Mouse (Mus musculus) megakaryocyte progenitor cell, adult 5-6 weeks (primary cell): ENCODE results near the gene Avpi1. TPM values are rescaled to one million over a fixed set of nuclear protein-coding genes. Genes with fewer than 3 reads are reported as not detected.

Experiments used
- ATAC-seq: replicated peaks from 2 replicates; pipeline ENCODE4 v1.8.0; 2016; ENCODE audit warnings: mild to moderate bottlenecking, moderate TSS enrichment, inconsistent platforms; ENCODE audit not compliant: poor library complexity
- total RNA-seq, 2 experiments: library from RNA; stranded (forward) in 1 of 2; stranded (reverse) in 1 of 2; fragments of 157-497, 149-512 nt in 1 of 2; fragments of 200-1000 nt in 1 of 2; gene quantifications; 2 replicates each; pipeline versions ENCODE4 v1.2.3 to v1.2.4; 2015 to 2017

Avpi1 gene
- total RNA-seq, 2 experiments from 2014 or later = 4.9 to 7.3 TPM

- ATAC-seq = no peak
These were observed 16.4 kb upstream of the Avpi1 start for GRCm38 (mm10) chr19:42145210-42145609.

GRCm38 (mm10) chr19:42144541-42145167 lies 15.8 kb upstream of the Avpi1 start:
- ATAC-seq = peak; percentile 40; the same call in 1 of the 2 replicates

DNA sequence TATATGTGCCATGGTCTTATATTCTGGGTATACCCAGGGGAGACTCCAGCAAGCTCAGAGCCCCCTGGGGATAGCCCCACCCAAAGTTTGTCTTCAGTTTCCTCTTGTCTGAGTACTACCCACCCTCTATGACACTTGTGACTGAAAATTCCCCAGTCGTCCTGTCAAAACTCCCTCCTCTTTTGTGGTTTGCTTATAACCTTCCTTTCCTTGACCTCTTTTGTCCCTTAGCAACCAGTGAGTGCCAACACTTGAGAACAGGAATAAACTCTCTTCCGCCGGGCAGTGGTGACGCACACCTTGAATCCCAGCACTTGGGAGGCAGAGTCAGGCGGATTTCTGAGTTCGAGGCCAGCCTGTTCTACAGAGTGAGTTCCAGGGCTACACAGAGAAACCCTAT lies 15.2 kb upstream of the Avpi1 start:
- ATAC-seq = no peak

- ATAC-seq = no peak
These were observed 13.9 kb upstream of the Avpi1 start for GRCm38 (mm10) chr19:42142757-42143156.

DNA sequence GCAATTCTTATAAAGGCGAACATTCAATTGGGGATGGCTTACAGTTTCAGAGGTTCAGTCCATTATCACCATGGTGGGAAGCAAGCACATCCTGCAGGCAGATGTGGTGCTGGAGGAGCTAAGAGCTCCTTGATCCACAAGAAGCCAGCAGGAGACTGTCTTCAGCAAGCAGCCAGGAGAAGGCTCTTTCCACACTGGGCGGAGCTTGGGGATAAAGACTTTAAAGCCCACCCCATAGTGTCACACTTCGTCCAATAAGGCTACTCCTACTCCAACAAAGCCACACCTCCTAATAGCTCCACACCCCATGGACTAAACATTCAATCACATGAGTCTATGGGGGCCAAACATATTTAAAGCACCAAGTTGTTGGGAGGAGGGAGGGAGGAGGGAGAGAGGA lies 13.1 kb upstream of the Avpi1 start:
- ATAC-seq = no peak

DNA sequence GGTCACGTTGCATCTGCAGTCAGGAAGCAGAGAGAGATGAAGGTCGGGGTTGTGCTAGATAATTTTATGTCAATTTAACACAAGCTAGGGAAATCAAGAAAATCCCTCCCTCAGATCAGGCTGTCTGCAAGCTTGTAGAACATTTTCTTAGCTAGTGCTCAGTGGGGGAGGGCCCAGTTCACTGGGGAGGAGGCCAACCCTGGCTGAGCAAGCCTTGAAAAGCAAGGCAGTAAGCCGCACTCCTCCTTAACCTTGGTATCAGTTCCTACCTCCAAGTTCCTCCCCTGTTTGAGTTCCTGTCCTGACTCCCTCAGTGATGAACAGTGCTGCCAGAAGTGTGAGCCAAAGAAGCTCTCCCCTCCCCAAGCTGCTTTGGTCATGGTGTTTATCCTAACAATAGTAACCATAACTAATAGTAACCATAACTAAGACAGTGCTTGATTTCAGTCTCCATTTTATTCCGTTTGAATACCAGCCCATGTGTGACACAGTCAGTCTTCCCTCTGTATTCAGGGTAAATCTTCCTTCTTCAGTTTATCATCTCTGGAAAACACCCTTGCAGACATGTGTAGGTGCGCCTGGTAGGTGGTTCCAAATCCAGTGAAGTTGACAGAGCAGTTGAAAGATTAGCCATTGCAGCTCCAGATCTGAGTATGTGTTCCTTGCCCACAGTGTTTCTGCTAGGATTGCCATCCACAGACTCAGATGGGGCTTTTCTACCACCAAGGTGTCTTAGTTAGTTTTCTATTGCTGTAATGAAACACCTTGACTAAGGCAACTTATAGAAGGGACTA lies 11.1 kb upstream of the Avpi1 start:
- ATAC-seq = no peak

GRCm38 (mm10) chr19:42138517-42139285 lies 9.8 kb upstream of the Avpi1 start:
- ATAC-seq = no peak

DNA sequence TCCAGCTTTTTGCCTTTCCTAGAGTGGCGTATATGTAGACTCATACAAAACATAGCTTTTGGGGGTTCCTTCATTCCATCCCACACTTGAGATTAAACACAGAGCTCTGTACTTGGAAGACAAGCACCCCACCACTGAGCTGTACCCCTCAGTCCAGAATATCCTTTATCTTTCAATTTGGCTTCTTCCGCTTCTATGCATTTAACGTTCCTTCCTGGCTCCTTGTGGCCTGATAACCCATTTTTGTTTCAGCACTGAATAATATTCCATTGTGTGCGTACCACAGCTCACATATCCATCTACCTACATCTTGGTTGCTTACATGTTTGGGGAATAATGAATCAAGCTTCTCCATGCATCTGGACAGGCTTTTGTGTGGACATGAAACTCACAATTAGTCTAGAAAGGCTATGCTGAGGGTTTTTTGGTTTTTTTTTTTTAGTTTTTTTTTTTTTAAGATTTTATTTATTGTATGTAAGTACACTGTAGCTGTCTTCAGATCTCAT lies 8.4 kb upstream of the Avpi1 start:
- ATAC-seq = no peak

- no peak for ATAC-seq
These were observed 7.3 kb upstream of the Avpi1 start for GRCm38 (mm10) chr19:42136126-42136525.

DNA sequence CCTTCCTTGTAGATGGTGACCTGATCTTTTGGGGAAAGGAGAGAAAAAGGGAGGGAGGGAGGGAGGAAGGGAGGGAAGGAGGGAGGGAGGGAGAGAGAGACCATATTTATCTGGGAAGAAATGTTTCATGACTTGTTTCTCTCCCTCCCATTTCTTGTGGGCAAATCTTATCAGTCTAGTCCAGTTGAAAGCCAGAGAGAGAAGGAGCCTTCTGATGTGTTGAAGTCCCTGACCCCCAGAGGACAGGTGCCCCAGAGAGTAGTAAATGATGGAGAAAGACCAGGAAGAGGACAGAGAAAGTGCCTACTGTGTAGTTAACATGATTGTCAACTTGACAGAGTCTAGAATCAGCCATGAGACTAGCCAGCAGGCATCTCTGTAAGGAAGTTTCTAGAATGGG lies 6.2 kb upstream of the Avpi1 start:
- ATAC-seq = no peak

GRCm38 (mm10) chr19:42131101-42131500 lies 2.2 kb upstream of the Avpi1 start:
- ATAC-seq = no peak

DNA sequence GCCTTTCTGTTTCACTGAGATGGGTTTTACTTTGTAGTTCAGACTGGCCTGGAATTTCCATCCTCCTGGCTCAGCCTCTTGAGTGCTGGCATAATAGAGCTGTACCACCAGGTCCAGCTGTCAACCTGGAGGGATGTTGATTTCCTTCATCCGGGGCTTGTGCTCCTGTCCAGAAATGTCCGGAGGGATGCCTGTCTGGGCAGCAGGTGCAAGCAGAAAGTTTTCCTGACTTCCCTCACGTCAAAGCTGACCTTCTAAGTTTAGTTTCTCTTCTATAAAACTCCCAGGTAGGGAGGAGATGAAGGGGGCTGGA lies 1.4 kb upstream of the Avpi1 start:
- no peak for ATAC-seq

GRCm38 (mm10) chr19:42129509-42130293 lies 842 bp upstream of the Avpi1 start:
- ATAC-seq = peak; percentile 37

DNA sequence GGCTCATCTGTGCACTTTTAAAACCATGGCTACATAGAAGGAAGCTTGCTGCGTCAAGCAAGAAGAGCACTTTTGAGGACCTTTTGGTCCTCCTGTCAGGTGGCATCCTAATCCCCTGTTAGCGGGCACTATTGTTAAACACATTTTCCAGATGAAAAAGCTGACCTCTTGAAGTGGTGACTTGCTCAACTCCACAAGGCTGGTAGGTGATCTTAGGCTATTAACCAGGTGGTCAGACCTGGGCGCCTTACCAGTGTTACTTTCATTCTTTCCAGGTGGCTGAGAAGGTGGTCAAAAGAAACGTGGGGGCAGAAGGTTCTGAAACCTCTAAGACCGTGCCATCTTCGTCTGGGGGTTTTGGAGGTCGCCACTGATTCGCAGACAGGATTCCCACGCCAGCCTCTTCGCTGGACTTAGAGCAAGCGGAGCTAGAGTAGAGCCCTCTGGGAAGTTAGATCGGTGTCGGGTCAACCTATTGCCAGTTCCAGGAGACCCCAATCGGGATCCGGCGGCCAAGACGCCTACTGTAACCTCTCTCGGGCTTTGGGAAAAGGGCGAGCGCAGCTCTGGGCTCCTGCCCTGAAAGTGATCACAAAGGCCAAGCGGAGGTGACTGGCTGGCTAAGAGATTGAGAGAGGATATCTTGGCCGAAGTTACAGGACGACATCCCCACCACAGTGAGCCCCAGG lies 663 bp downstream of the Avpi1 start:
- no peak for ATAC-seq

DNA sequence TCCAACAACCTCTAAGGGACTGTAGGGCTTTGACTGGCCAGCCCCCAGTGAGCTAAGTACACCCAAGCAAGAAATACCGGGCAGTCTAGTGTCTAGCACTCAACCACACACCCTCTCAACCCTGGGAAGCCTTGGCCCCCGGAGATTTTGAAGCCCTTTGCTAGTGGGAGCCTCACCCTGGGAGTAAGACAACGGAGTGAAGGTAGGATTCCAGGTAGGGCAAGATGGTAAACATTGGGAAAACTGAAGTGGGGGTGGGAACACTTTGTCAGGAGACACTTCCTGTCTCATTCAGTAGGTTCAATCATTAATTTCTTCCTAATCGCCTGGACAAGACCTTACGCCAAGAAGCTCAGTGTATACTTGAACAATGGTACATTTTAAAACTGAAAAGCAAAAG lies 1.8 kb downstream of the Avpi1 start:
- no peak for ATAC-seq

DNA sequence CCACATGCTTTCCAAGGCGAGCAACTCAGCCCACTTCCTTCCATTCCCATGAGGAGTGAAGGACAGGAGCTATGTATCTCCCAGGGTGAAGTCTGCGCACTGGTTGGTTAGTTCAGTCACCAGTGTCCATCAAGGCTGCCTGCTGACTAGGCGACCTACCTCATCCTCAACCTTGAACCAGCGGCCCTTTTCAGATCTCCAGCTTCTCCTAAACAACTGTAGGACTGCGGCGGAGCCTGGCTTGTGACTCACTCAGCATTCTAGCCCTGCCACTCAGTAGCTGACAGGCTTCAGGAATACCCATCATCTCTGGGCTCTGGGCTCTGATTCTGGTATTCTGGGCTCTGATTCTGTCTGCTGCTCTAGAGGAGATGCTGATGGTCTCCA lies 2.6 kb downstream of the Avpi1 start:
- ATAC-seq = no peak

GRCm38 (mm10) chr19:42125501-42126218 lies 3.2 kb downstream of the Avpi1 start:
- ATAC-seq = no peak

- ATAC-seq = no peak
These were observed 4.2 kb downstream of the Avpi1 start for GRCm38 (mm10) chr19:42124684-42125083.

DNA sequence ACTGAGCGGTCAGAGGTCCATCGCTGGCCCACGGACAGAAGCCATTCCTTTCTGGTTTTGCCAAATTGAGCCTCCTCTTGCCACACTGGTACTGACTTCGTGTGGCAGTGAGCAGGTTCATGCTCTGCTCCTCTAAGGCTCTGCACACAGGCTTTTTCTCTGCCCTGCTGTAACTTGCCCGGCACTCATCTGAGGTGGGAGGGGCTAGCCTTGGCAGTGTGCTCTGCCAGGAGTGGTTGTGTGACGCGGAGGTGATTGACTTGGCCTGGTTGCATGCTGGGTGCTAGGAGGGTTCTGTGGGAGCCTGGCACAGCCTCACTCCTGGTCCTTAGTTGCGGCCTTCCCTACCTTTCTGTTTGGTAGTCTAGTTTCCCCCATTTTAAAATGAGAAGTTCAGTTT lies 8.4 kb downstream of the Avpi1 start:
- ATAC-seq = no peak

- no peak for ATAC-seq
These were observed 10.3 kb downstream of the Avpi1 start for GRCm38 (mm10) chr19:42118596-42118995.
